Mouse (Mus musculus) kidney, embryonic 16.5 days (tissue): ENCODE measurements at regions not wholly inside any gene's neighbourhood (a gene's known extent, or its start where the extent isn't known, plus 50 kb on each side); places are given as distances from the start of the nearest gene placed in this dataset.

ENCODE experiments used
- ATAC-seq: fragments of 200-750 bp; cut with Nextera tagmentation; 2 replicates; pipeline ENCODE4 v1.8.0; 2017; ENCODE audit warnings: moderate TSS enrichment; ENCODE audit not compliant: low FRiP score, low TSS enrichment
- H3K27ac ChIP-seq: fragments of 300-500 bp; sonication (generic); 2 replicates; pipeline ENCODE4 v1.5.1; 2014; ENCODE audit warnings: low read length
- H3K27me3 ChIP-seq: fragments of 300-500 bp; sonication (generic); 2 replicates; pipeline ENCODE4 v1.6.1; 2014; ENCODE audit warnings: low read length, control low read depth, mixed read lengths; ENCODE audit not compliant: insufficient read depth
- H3K36me3 ChIP-seq: fragments of 300-500 bp; sonication (generic); 2 replicates; pipeline ENCODE4 v1.6.1; 2014; ENCODE audit warnings: low read length, control low read depth, mixed read lengths; ENCODE audit not compliant: insufficient read depth
- H3K4me1 ChIP-seq: fragments of 300-500 bp; sonication (generic); 2 replicates; pipeline ENCODE4 v1.6.1; 2014; ENCODE audit warnings: low read length, control low read depth, mixed read lengths; ENCODE audit not compliant: insufficient read depth
- H3K4me2 ChIP-seq: fragments of 300-500 bp; sonication (generic); replicated peaks from 2 replicates; pipeline ENCODE4 v1.6.1; 2014; ENCODE audit warnings: low read depth, low read length
- H3K4me3 ChIP-seq: fragments of 300-500 bp; sonication (generic); 2 replicates; pipeline ENCODE4 v1.5.1; 2014; ENCODE audit warnings: mild to moderate bottlenecking, low read length
- H3K9ac ChIP-seq: fragments of 300-500 bp; sonication (generic); replicated peaks from 2 replicates; pipeline ENCODE4 v1.6.1; 2014; ENCODE audit warnings: low read length
- H3K9me3 ChIP-seq: fragments of 300-500 bp; sonication (generic); 2 replicates; pipeline ENCODE4 v1.6.1; 2016; ENCODE audit warnings: low read length, control low read depth
- WGBS: fragments of 180-500 bp; shearing (Covaris S2); extraction: QIAGEN DNeasy Blood & Tissue Kit; methylation state at CpG from one replicate; pipeline ENCODE4 v1.1.7; 2014; 5-methylcytosine and 5-hydroxymethylcytosine counted together

GRCm38 (mm10) chr11:19535215-19535614 is 389.0 kb upstream of the Spred2 start:
- Histone ChIP-seq H3K9me3 (no peaks in the 10 kb centered on the region), H3K27me3 (no peaks in the 10 kb centered on the region), H3K9ac (no peak overlapping the region), H3K4me2 (no peak overlapping the region), H3K4me1 (peaks cover 9% of the 10 kb centered on the region; the same call in 1 of the 2 replicates), H3K36me3 (no peaks in the 10 kb centered on the region), H3K27ac (no peak overlapping the region), H3K4me3 (no peak overlapping the region)
- WGBS: 59% methylated on average over 1 of the region's 1 CpGs
- ATAC-seq: no peak

GRCm38 (mm10) chr11:19546226-19546625 is 377.9 kb upstream of the Spred2 start:
- no peak overlapping the region for H3K27ac ChIP-seq
- no peaks in the 10 kb centered on the region for H3K9me3 ChIP-seq
- H3K4me1 ChIP-seq: no peaks in the 10 kb centered on the region
- ATAC-seq: no peak
- no peak overlapping the region for H3K9ac ChIP-seq
- no peaks in the 10 kb centered on the region for H3K36me3 ChIP-seq
- H3K4me2 ChIP-seq: no peak overlapping the region
- H3K27me3 ChIP-seq: no peaks in the 10 kb centered on the region
- H3K4me3 ChIP-seq: no peak overlapping the region
- 54% methylated on average over 4 of the region's 4 CpGs for WGBS

GRCm38 (mm10) chr11:19554316-19554946 is 369.7 kb upstream of the Spred2 start:
- Histone ChIP-seq H3K4me2 (no peak overlapping the region), H3K27ac (no peak overlapping the region), H3K36me3 (no peaks in the 10 kb centered on the region), H3K27me3 (no peaks in the 10 kb centered on the region), H3K4me3 (no peak overlapping the region), H3K9me3 (no peaks in the 10 kb centered on the region), H3K9ac (no peak overlapping the region), H3K4me1 (no peaks in the 10 kb centered on the region)
- 69% methylated on average over 9 of the region's 9 CpGs for WGBS
- ATAC-seq: no peak

- no peak overlapping the region for H3K4me3 ChIP-seq
- H3K4me2 ChIP-seq: no peak overlapping the region
- no peak overlapping the region for H3K27ac ChIP-seq
- H3K4me1 ChIP-seq: no peaks in the 10 kb centered on the region
- no peak for ATAC-seq
- no peaks in the 10 kb centered on the region for H3K9me3 ChIP-seq
- no peak overlapping the region for H3K9ac ChIP-seq
- no peaks in the 10 kb centered on the region for H3K27me3 ChIP-seq
- 72% methylated on average over 9 of the region's 9 CpGs for WGBS
- no peaks in the 10 kb centered on the region for H3K36me3 ChIP-seq
Observed at GRCm38 (mm10) chr11:19554947-19555770, 369.0 kb upstream of the Spred2 start.

GRCm38 (mm10) chr11:19560452-19560851 is 363.7 kb upstream of the Spred2 start:
- ATAC-seq: no peak
- H3K27me3 ChIP-seq: no peaks in the 10 kb centered on the region
- H3K36me3 ChIP-seq: no peaks in the 10 kb centered on the region
- H3K9ac ChIP-seq: no peak overlapping the region
- H3K27ac ChIP-seq: no peak overlapping the region
- H3K9me3 ChIP-seq: no peaks in the 10 kb centered on the region
- H3K4me2 ChIP-seq: no peak overlapping the region
- H3K4me1 ChIP-seq: no peaks in the 10 kb centered on the region
- WGBS: 71% methylated on average over 7 of the region's 7 CpGs
- no peak overlapping the region for H3K4me3 ChIP-seq

GRCm38 (mm10) chr11:19562668-19563067 is 361.5 kb upstream of the Spred2 start:
- Histone ChIP-seq H3K36me3 (no peaks in the 10 kb centered on the region), H3K4me1 (no peaks in the 10 kb centered on the region), H3K27ac (no peak overlapping the region), H3K4me2 (no peak overlapping the region), H3K4me3 (no peak overlapping the region), H3K9me3 (no peaks in the 10 kb centered on the region), H3K9ac (no peak overlapping the region), H3K27me3 (no peaks in the 10 kb centered on the region)
- 86% methylated on average over 4 of the region's 4 CpGs for WGBS
- ATAC-seq: no peak

- H3K27ac ChIP-seq: no peak overlapping the region
- no peaks in the 10 kb centered on the region for H3K27me3 ChIP-seq
- H3K36me3 ChIP-seq: no peaks in the 10 kb centered on the region
- no peak for ATAC-seq
- no peak overlapping the region for H3K9ac ChIP-seq
- WGBS: 60% methylated on average over 7 of the region's 7 CpGs
- H3K4me3 ChIP-seq: no peak overlapping the region
- H3K4me1 ChIP-seq: no peaks in the 10 kb centered on the region
- H3K9me3 ChIP-seq: no peaks in the 10 kb centered on the region
- H3K4me2 ChIP-seq: no peak overlapping the region
Observed at GRCm38 (mm10) chr11:19585228-19585627, 338.9 kb upstream of the Spred2 start.

- WGBS: 77% methylated on average over 6 of the region's 6 CpGs
- Histone ChIP-seq H3K36me3 (no peaks in the 10 kb centered on the region), H3K9ac (no peak overlapping the region), H3K27ac (no peak overlapping the region), H3K4me2 (no peak overlapping the region), H3K4me3 (no peak overlapping the region), H3K9me3 (no peaks in the 10 kb centered on the region), H3K27me3 (no peaks in the 10 kb centered on the region), H3K4me1 (no peaks in the 10 kb centered on the region)
- no peak for ATAC-seq
Observed at GRCm38 (mm10) chr11:19592506-19593355, 331.4 kb upstream of the Spred2 start.

- H3K4me1 ChIP-seq: no peaks in the 10 kb centered on the region
- 58% methylated on average over 4 of the region's 4 CpGs for WGBS
- peak; percentile 82 for ATAC-seq
- no peaks in the 10 kb centered on the region; the same call in 1 of the 2 replicates for H3K9me3 ChIP-seq
- H3K36me3 ChIP-seq: no peaks in the 10 kb centered on the region
- no peak overlapping the region for H3K4me3 ChIP-seq
- H3K4me2 ChIP-seq: no peak overlapping the region
- H3K9ac ChIP-seq: no peak overlapping the region
- no peak overlapping the region for H3K27ac ChIP-seq
- H3K27me3 ChIP-seq: no peaks in the 10 kb centered on the region
Observed at GRCm38 (mm10) chr11:19595107-19595506, 329.1 kb upstream of the Spred2 start.
